Mouse (Mus musculus) thymus, postnatal 25 days (tissue): ENCODE measurements around the gene Rtraf.

Experiments used
- DNase-seq: peaks from one replicate; pipeline ENCODE4 v3.0.0; 2022

The Rtraf gene

DNA sequence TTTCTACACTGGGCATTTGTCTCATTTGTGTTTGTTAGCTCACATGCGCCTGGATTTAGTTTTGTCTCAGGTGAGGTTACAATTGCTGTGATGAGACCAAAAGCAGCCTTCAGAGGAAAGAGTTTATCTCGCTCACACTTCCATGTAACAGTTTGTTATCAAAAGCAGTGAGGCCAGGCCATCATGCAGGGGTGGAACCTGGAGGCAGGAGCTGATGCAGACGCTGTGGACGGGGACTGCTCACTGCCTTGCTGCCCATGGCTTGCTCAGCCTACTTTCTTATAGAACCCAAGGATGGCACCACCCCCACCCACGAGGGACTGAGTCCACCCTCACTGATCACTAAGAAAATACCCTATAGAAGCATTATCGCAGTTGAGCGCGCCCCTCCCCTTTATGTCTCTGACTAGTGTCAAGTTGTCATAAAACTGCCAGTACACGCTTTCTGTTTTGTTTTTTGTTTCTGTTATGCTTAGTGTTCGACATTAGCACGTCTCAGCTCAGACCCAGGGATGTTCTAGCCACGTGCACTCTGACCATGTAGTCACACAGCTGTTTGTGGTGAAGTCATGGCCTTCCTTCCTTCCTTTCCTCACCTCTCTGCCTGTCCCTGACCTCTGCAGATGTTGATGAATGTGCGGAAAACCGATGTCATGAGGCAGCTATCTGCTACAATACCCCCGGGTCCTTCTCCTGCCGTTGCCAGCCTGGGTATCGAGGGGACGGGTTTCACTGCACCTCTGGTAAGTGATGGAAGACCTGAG, 26.9 kb downstream of the Rtraf start:
- no peak for DNase-seq

GRCm38 (mm10) chr14:19794881-19795280, 28.7 kb downstream of the Rtraf start:
- DNase-seq = no peak

GRCm38 (mm10) chr14:19788443-19788842, 35.2 kb downstream of the Rtraf start:
- no peak for DNase-seq

- no peak for DNase-seq
Measured at GRCm38 (mm10) chr14:19785797-19786588, 37.6 kb downstream of the Rtraf start.

- DNase-seq = no peak
Measured at GRCm38 (mm10) chr14:19777945-19778344, 45.7 kb downstream of the Rtraf start.

GRCm38 (mm10) chr14:19777365-19777764, 46.3 kb downstream of the Rtraf start:
- no peak for DNase-seq

DNA sequence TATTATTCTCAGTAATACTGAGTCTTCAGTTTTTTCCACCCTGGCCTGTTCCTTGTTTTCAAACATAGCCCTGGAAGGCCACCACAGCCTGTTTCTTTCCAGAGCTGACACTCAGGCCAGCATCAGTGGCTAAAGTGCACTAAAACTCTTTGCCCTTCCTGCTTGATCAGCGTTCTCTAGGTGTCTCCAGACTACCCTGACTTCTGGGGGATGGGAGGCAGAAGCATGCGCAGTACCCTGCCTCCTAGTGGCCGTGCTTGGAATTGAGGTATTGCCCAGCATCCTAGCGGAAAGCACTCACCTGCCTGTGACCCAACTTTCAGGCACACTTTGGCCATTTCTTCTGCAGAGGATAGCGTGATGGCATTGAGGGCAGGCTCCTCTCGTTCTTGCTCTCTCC, 46.7 kb downstream of the Rtraf start:
- DNase-seq = peak; percentile 22

GRCm38 (mm10) chr14:19776179-19776578, 47.4 kb downstream of the Rtraf start:
- DNase-seq = no peak

- no peak for DNase-seq
Measured at GRCm38 (mm10) chr14:19775491-19775890, 48.1 kb downstream of the Rtraf start.

- DNase-seq = no peak
Measured at GRCm38 (mm10) chr14:19774036-19774628, 49.5 kb downstream of the Rtraf start.

- peak; percentile 11 for DNase-seq
Measured at GRCm38 (mm10) chr14:19771173-19771572, 52.5 kb downstream of the Rtraf start.

DNA sequence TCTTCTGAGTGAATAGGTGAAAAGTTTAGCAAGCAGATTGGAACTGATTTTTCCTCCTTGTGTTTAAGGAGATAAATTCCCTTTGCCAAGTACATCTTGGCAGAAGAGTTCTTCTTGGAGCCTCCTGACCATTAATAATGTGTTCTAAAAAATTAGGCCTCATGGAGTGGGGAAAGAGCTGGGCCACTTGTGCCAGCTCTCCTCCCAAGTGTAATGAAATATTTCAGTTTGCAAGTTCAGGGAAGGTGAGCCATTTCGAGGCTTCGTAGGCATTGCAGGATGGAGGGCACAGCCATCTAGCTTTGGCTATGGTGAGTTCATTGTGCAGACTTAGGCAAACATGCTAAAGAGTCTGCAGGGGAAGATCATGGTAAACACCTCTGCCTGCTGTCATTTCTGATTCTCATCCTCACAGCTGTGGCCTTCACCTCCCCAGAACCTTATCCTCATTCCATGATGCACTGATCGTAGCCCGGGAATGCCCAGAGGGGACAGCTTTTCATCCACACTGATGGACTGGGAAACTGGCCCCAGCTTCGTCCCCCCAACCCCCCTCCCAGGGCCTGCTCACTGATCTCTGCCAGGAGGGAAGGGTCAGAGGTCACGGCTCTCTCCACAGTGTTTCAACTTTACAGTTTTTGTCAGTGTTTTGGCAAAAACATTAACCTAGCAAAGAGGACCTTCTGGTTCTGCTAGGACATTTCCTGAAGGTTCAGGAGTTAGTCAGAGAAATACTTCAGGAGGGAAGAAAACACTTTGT, 54.0 kb downstream of the Rtraf start:
- DNase-seq = no peak

DNA sequence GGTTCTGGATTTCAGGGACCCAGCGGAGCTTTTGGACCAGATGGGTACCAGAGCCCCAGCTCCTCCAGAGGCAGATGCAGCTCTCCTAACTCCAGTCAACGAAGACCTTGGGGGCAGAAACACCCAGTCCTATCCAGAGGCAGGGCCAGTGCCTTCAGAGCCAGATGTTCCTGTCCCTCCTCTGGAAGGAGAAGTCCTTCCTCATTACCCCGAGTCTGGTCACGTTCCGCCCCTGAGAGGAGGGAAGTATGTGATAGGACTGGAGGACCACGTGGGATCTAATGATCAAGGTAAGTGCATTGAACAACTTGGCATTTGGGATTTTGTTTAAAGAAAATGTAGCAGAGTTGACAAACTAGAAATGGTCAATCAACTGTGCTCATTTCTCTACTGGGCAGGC, 55.0 kb downstream of the Rtraf start:
- DNase-seq = no peak

GRCm38 (mm10) chr14:19766380-19766649, 57.3 kb downstream of the Rtraf start:
- no peak for DNase-seq

- DNase-seq = no peak
Measured at GRCm38 (mm10) chr14:19765539-19766379, 57.9 kb downstream of the Rtraf start.

- DNase-seq = no peak
Measured at GRCm38 (mm10) chr14:19764331-19764730, 59.3 kb downstream of the Rtraf start.

- no peak for DNase-seq
Measured at GRCm38 (mm10) chr14:19763527-19763926, 60.1 kb downstream of the Rtraf start.

DNA sequence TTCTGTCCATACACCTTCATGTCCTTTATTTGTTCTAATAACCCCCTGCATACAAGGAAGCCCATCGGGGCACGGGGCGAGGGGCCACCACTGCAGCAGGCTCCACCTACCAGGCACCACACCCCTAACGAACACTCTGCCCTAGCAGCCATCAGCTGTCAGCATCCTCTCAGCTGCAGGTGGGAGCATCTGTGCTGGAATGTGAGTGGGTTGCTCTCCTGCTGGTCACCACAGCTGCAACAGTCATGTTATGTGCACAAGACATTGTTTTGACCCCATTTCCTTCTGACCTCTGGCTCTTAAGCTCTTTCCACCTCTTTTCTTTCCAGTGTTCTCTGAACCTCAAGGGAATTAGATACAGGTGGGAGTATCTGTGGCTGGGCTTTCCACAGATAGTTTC, 61.6 kb downstream of the Rtraf start:
- no peak for DNase-seq
